Mouse (Mus musculus): ENCODE measurements around the gene Nom1. TPM values are rescaled to one million over a fixed set of nuclear protein-coding genes. Genes with fewer than 3 reads are reported as not detected.

Gene Nom1
- total RNA-seq, 2 experiments from 2014 or later, result 19.9 to 25.4 TPM

- intact Hi-C loops (cut with DNase I), result loop anchor here (5.0 kb wide), 1 partner anchor 1350 kb away; no protein-coding TSS in a partner anchor
- H3K4me3 ChIP-seq, result no peak overlapping the region
- TF ChIP-seq CTCF (IDR thresholded peaks at IDR 0.05), result no peak
- DNase-seq (ENCODE audit: extremely low spot score in 1 of 2, low spot score in 2 of 2), result no peak
- no peak overlapping the region for H3K27ac ChIP-seq
These were observed 37.6 kb downstream of the Nom1 start for GRCm38 (mm10) chr5:29471855-29472665.

DNA sequence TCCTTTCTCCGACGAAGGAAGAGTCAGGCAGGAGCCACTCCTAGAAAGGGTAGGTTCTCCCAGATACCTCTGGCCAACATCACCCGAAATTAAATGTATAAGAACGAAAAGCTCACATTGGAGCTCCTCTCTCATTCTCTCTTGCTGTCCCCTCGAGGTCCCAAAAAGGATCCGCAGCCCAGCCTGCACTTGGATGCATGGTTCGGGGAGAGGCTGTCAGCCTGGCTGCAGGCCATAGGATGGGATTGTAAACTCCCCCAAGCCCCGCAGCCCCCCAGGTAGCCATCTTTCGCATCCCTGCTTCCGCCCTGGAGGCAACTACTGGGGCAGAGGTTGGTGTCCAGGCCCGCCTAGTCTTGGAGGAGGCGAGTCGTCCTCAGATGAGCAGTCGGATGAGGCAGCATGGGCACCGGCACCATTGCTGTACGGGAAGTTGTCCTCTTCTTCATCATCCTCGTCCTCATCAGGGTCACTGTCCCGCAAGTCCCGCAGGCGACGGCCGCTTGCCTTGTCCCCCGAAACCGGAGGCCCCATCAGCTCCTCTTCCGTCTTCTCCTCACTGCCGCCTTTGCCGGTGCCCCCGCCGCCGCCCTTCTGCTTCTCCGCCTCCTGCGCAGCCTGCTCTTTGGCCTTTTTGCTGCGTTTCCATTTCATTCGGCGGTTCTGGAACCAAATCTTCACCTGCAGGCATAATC, 39.2 kb downstream of the Nom1 start:
- Histone ChIP-seq H3K4me3 (no peak overlapping the region), H3K27ac (no peak overlapping the region)
- DNase-seq (ENCODE audit: extremely low spot score in 1 of 2, low spot score in 2 of 2), result no peak
- intact Hi-C loops (cut with DNase I), result loop anchor here (5.0 kb wide), 1 partner anchor 1351 kb away; no protein-coding TSS in a partner anchor
- TF ChIP-seq CTCF (IDR thresholded peaks at IDR 0.05), result no peak

DNA sequence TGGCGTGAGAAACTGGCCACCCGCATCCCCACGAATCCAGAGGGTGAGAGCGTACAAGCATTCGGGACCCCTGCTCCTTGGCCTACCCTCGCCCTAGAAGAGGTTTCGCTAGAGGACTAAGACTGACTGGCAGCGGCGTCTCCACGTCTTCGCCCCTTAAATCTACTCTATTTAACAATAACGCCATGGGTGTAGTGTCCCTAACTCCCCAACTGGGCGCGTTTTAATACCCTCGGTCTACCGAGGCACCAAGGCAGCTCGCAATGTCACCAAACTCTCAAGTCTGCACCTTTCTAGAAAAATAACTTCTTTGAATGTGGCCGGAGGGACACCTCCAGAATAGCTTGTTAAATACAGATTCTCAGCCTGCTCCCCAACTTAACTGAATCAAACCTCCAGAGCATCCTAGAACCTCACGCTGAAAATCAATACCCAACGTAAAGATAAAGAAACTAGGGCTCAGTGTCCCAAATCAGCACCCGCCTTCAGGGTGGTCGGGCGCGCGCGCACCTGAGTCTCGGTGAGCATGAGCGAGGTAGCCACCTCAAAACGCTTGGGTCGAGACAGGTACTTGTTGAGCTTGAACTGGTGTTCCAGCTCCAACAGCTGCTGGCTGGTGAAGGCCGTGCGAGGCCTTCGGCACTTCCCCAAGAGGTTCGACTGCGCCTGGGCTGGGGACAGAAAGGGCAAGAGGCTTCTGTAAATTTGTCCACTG, 39.9 kb downstream of the Nom1 start:
- DNase-seq (ENCODE audit: extremely low spot score in 1 of 2, low spot score in 2 of 2), result no peak
- intact Hi-C loops (cut with DNase I), result loop anchor here (5.0 kb wide), 1 partner anchor 1352 kb away; no protein-coding TSS in a partner anchor
- no peak for TF ChIP-seq CTCF (IDR thresholded peaks at IDR 0.05)
- Histone ChIP-seq H3K27ac (no peak overlapping the region), H3K4me3 (no peak overlapping the region)

- DNase-seq (ENCODE audit: extremely low spot score in 1 of 2, low spot score in 2 of 2), result no peak
- Histone ChIP-seq H3K27ac (no peak overlapping the region), H3K4me3 (no peak overlapping the region)
- intact Hi-C loops (cut with DNase I), result loop anchor here (5.0 kb wide), 1 partner anchor 1308 kb away; the partner anchor contains the start of gene En2
- no peak for TF ChIP-seq CTCF (IDR thresholded peaks at IDR 0.05)
These were observed 40.6 kb downstream of the Nom1 start for GRCm38 (mm10) chr5:29475041-29475440.

GRCm38 (mm10) chr5:29475556-29475955, 41.1 kb downstream of the Nom1 start:
- Histone ChIP-seq H3K4me3 (no peak overlapping the region), H3K27ac (no peak overlapping the region)
- intact Hi-C loops (cut with DNase I), result loop anchor here (5.0 kb wide), 1 partner anchor 1308 kb away; the partner anchor contains the start of gene En2
- TF ChIP-seq CTCF (IDR thresholded peaks at IDR 0.05), result no peak
- DNase-seq (ENCODE audit: extremely low spot score in 1 of 2, low spot score in 2 of 2), result no peak

DNA sequence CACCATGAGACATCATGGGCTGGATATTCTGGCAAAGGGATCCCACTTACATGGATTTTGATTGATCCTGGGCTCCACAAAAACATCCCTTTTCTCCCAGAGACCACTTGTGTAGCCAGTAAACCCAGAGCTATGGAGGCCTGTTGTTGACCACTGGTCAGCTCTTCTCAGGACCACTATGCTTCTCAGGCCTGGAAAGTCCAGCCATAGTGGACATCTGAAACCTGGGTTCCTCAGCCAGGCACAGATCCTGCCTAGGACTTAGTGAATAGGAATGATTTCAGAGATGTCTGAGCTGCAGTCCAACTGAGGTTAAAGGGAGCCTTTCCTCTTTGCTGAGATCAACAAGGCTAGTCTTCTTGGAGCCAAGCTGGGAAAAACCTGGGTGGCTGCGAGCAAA, 41.6 kb downstream of the Nom1 start:
- H3K4me3 ChIP-seq, result no peak overlapping the region
- H3K27ac ChIP-seq, result no peak overlapping the region
- intact Hi-C loops (cut with DNase I), result loop anchor here (5.0 kb wide), 1 partner anchor 1309 kb away; the partner anchor contains the start of gene En2
- TF ChIP-seq CTCF (IDR thresholded peaks at IDR 0.05), result no peak
- no peak for DNase-seq (ENCODE audit: extremely low spot score in 1 of 2, low spot score in 2 of 2)

DNA sequence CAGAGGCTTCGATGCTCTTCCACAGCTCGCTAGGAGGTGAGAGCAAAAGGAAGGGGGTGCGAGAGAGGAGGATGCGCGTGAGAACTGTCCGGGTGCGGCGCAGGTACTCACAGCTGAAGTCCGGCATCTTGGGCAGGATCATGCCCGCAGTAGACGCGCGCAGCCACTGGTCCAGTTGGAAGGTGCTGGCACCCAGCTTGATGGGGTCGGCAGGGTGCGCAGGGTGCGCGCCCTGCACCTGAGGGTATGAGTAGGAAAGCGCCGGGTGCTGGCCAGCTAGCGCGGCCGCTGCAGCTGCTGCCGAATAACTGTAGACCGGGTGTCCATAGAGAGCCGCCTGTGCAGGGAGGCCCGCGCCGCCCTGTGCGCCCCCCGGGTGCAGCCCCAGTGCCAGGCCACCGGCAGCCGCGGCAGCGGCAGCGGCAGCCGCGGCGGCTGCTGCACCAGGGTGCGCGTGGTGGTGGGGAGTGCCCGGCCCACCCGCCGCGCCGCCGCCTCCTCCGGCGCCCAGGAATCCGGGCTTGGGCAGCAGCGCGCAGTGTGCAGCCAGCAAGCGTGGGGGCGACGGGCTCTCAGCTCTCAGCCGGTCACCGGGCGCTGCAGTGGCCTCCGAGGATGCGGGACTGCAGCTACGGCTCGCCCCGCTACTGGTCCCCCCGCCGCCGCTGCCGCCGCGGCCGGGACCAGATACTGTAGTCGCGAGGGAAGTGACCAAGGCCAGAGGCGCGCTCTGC, 43.2 kb downstream of the Nom1 start:
- DNase-seq (ENCODE audit: extremely low spot score in 1 of 2, low spot score in 2 of 2), result no peak
- Histone ChIP-seq H3K27ac (no peak overlapping the region), H3K4me3 (0 out of 2 replicates have a peak overlapping the region, but pooled peaks have one; percentile 19)
- TF ChIP-seq CTCF (IDR thresholded peaks at IDR 0.05), result no peak
- intact Hi-C loops (cut with DNase I), result loop anchor here (5.0 kb wide), 1 partner anchor 1310 kb away; the partner anchor contains the start of gene En2

- Histone ChIP-seq H3K27ac (no peak within 1 kb of the TSS), H3K4me3 (0 out of 2 replicates have a peak within 1 kb of the TSS, but pooled peaks have one; percentile 19)
- no peak for DNase-seq (ENCODE audit: extremely low spot score in 1 of 2, low spot score in 2 of 2)
- no peak for TF ChIP-seq CTCF (IDR thresholded peaks at IDR 0.05)
- intact Hi-C loops (cut with DNase I), result loop anchor here (5.0 kb wide), 1 partner anchor 1311 kb away; the partner anchor contains the start of gene En2
These were observed 44.0 kb downstream of the Nom1 start, which contains the start of gene Mnx1 for GRCm38 (mm10) chr5:29478208-29479197. Gene Mnx1 (minus strand): TSS chr5:29478470.

DNA sequence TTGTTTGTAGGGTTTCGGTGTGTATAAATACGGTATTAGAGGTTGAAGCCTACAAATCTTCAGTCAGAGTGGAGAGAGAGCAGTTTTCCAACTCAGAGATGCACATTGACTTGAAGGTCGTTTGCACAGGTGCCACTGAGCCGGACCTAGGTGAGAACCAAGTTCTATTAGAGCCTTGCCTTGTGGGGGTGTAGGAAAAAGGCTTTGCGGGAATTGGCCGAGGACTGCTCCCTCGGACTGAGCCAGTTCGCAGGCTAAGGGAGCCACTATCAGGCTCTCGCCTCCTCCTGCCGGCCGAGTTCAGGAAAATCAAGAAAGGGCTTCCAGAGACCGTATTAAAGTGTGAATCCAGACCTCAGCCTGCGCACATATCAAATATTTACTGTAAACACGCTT, 44.7 kb downstream of the Nom1 start:
- H3K27ac ChIP-seq, result no peak overlapping the region
- no peak for DNase-seq (ENCODE audit: extremely low spot score in 1 of 2, low spot score in 2 of 2)
- TF ChIP-seq CTCF (IDR thresholded peaks at IDR 0.05), result peak; percentile 21
- H3K4me3 ChIP-seq, result no peak overlapping the region
- intact Hi-C loops (cut with DNase I), result loop anchor here (5.0 kb wide), 1 partner anchor 1312 kb away; the partner anchor contains the start of gene En2

- TF ChIP-seq CTCF (IDR thresholded peaks at IDR 0.05), result no peak
- Histone ChIP-seq H3K4me3 (no peak overlapping the region), H3K27ac (no peak overlapping the region)
- intact Hi-C loops (cut with DNase I), result no loop called here
- DNase-seq (ENCODE audit: extremely low spot score in 1 of 2, low spot score in 2 of 2), result no peak
These were observed 49.3 kb downstream of the Nom1 start for GRCm38 (mm10) chr5:29483801-29484200.

Measured in left cerebral cortex, adult 2 months (tissue).